Comparison of ENCODE assay signal across 10 mouse cellular contexts in the genomic region with DNA sequence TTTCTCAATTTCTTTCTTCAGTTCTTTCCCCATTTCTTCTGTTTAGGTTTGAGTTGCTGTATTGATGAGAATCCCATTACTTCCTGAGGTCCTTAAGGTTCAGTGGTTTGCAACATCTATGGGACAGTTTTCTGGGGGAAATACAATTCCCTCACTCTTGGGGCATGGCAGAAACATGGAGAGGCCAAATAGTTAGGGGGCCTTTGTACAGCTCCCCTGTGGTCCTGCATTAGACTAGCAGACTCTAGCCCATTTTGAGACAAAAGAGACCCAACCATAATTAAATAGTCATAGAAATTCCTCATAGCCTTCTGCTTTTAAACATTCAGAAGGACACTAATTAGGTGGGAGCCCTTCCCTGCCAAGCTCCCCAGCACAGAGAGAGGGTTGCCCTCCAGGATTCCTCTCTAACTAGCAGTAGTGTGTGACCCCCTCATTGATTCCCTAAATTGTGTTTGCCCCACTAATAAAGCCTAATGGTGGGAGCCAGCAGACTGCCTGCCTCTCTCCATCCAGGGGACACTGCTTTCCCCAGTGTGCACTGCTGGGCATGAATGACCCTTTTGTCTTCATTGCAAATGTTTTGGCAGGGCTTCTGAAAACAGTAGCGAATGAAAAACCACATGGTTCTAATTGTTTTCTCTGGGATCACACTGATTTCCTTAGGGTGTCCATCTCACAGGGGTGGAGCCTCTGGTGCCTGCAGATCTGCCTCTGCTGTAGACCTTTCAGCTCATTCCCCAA.
DNase-seq lines count a peak whose midpoint lies in the region; ATAC-seq and TF ChIP-seq lines count a peak whose summit lies in the region.
"Had no signal": no experiment of that assay in that cellular context is flagged by ENCODE, and none has a peak within 500 bp of the region (broad histone marks: within the 10 kb centered on the region; RNA-seq: fewer than 3 reads in every experiment).

No protein-coding gene starts in this region.

- WGBS in forebrain, embryonic 11.5 days, result 3% methylated on average over 1 of the region's 1 CpGs
- WGBS in liver, embryonic 12.5 days (ENCODE audit: insufficient replicate concordance), result 19% methylated on average over 1 of the region's 1 CpGs
- WGBS in intestine, postnatal 0 days, result 52% methylated on average over 1 of the region's 1 CpGs
- 45% methylated on average over 1 of the region's 1 CpGs for WGBS in kidney, embryonic 14.5 days

- peaks cover 6% of the 10 kb centered on the region; the same call in 1 of the 2 replicates for H3K4me1 ChIP-seq in forebrain, embryonic 11.5 days (replicated peaks; ENCODE audit: control insufficient read depth, insufficient read depth, low read length)
- no peaks in the 10 kb centered on the region for H3K4me1 ChIP-seq in liver, embryonic 12.5 days
- H3K4me1 ChIP-seq in intestine, postnatal 0 days (replicated peaks; ENCODE audit: control insufficient read depth, insufficient read depth, low read length), result no peaks in the 10 kb centered on the region
- H3K4me1 ChIP-seq in kidney, embryonic 14.5 days (ENCODE audit: control insufficient read depth, insufficient read depth, low read length), result no peaks in the 10 kb centered on the region
- H3K4me1 ChIP-seq: heart, embryonic 13.5 days; stomach, embryonic 15.5 days had no signal

- H3K9ac ChIP-seq in forebrain, embryonic 11.5 days (ENCODE audit: low read length), result no peak overlapping the region
- H3K9ac ChIP-seq in liver, embryonic 12.5 days, result no peak overlapping the region
- H3K9ac ChIP-seq in intestine, postnatal 0 days (ENCODE audit: low read depth, low read length), result no peak overlapping the region
- no peak overlapping the region for H3K9ac ChIP-seq in kidney, embryonic 14.5 days (ENCODE audit: low read depth, low read length)
- H3K9ac ChIP-seq: heart, embryonic 13.5 days; stomach, embryonic 15.5 days had no signal

- no peaks in the 10 kb centered on the region for H3K9me3 ChIP-seq in forebrain, embryonic 11.5 days (ENCODE audit: control insufficient read depth, low read length)
- H3K9me3 ChIP-seq in liver, embryonic 12.5 days (replicated peaks), result no peaks in the 10 kb centered on the region
- no peaks in the 10 kb centered on the region for H3K9me3 ChIP-seq in intestine, postnatal 0 days (ENCODE audit: control insufficient read depth)
- H3K9me3 ChIP-seq in kidney, embryonic 14.5 days (ENCODE audit: control insufficient read depth, low read length), result no peaks in the 10 kb centered on the region
- H3K9me3 ChIP-seq: heart, embryonic 13.5 days; stomach, embryonic 15.5 days had no signal

- H3K4me2 ChIP-seq in forebrain, embryonic 11.5 days (ENCODE audit: low read depth, low read length, severe bottlenecking), result no peak overlapping the region
- no peak overlapping the region for H3K4me2 ChIP-seq in liver, embryonic 12.5 days
- H3K4me2 ChIP-seq in intestine, postnatal 0 days (replicated peaks; ENCODE audit: low read depth), result no peak overlapping the region
- no peak overlapping the region for H3K4me2 ChIP-seq in kidney, embryonic 14.5 days (replicated peaks; ENCODE audit: low read depth, low read length)
- H3K4me2 ChIP-seq: heart, embryonic 13.5 days; stomach, embryonic 15.5 days had no signal

- no peak for TF ChIP-seq CTCF in intestine, postnatal 0 days (IDR thresholded peaks at IDR 0.05; ENCODE audit: low read depth)

- peaks cover 67% of the 10 kb centered on the region for H3K27me3 ChIP-seq in forebrain, embryonic 11.5 days (ENCODE audit: control insufficient read depth, insufficient read depth, low read length)
- H3K27me3 ChIP-seq in liver, embryonic 12.5 days (replicated peaks), result no peaks in the 10 kb centered on the region
- no peaks in the 10 kb centered on the region for H3K27me3 ChIP-seq in intestine, postnatal 0 days (replicated peaks; ENCODE audit: control insufficient read depth, insufficient read depth, low read length)
- H3K27me3 ChIP-seq in kidney, embryonic 14.5 days (ENCODE audit: control insufficient read depth, insufficient read depth, low read length), result no peaks in the 10 kb centered on the region
- H3K27me3 ChIP-seq: heart, embryonic 13.5 days; stomach, embryonic 15.5 days had no signal

- ATAC-seq in frontal cortex, adult (ENCODE audit: low TSS enrichment), result peak; percentile 93
- ATAC-seq in forebrain, embryonic 11.5 days (replicated peaks; ENCODE audit: low FRiP score), result peak; percentile 96
- ATAC-seq in liver, embryonic 12.5 days, result no peak
- no peak for ATAC-seq in intestine, postnatal 0 days
- no peak for ATAC-seq in kidney, embryonic 14.5 days (ENCODE audit: low FRiP score, low TSS enrichment)

- DNase-seq in frontal cortex, postnatal 25 days (ENCODE audit: low spot score in 2 of 2), result no peak
- peak; percentile 76 for DNase-seq in forebrain, embryonic 11.5 days (ENCODE audit: low spot score)
- DNase-seq in layer of hippocampus, adult 9-11 months, result peak; percentile 71
- DNase-seq in neural tube, embryonic 10.5 days (ENCODE audit: extremely low spot score, low spot score), result peak; percentile 47

- no peaks in the 10 kb centered on the region for H3K36me3 ChIP-seq in forebrain, embryonic 11.5 days (ENCODE audit: control insufficient read depth, insufficient read depth, low read length)
- no peaks in the 10 kb centered on the region for H3K36me3 ChIP-seq in liver, embryonic 12.5 days
- H3K36me3 ChIP-seq in intestine, postnatal 0 days (ENCODE audit: control insufficient read depth, insufficient read depth), result no peaks in the 10 kb centered on the region
- H3K36me3 ChIP-seq in kidney, embryonic 14.5 days (ENCODE audit: control insufficient read depth, insufficient read depth, low read length), result no peaks in the 10 kb centered on the region
- H3K36me3 ChIP-seq: heart, embryonic 13.5 days; stomach, embryonic 15.5 days had no signal

- no peak overlapping the region for H3K4me3 ChIP-seq in forebrain, embryonic 11.5 days (ENCODE audit: low read depth, low read length)
- H3K4me3 ChIP-seq in liver, embryonic 12.5 days, result no peak overlapping the region
- no peak overlapping the region for H3K4me3 ChIP-seq in intestine, postnatal 0 days (ENCODE audit: low read depth, low read length)
- no peak overlapping the region for H3K4me3 ChIP-seq in kidney, embryonic 14.5 days (ENCODE audit: low read length)
- H3K4me3 ChIP-seq: heart, embryonic 13.5 days; stomach, embryonic 15.5 days had no signal

- no peak overlapping the region for H3K27ac ChIP-seq in forebrain, embryonic 11.5 days (ENCODE audit: low read depth, low read length)
- H3K27ac ChIP-seq in liver, embryonic 12.5 days, result no peak overlapping the region
- no peak overlapping the region for H3K27ac ChIP-seq in intestine, postnatal 0 days (ENCODE audit: low read depth, low read length)
- no peak overlapping the region for H3K27ac ChIP-seq in kidney, embryonic 14.5 days (ENCODE audit: low read depth, low read length)
- H3K27ac ChIP-seq: heart, embryonic 13.5 days; stomach, embryonic 15.5 days had no signal

Comparison
In these comparisons a context has a peak if more than half of its experiments do, and no peak if none do; other contexts are left out.
1. ATAC-seq: peak in frontal cortex, adult (single experiment) and forebrain, embryonic 11.5 days (single experiment); none in liver, embryonic 12.5 days (single experiment), intestine, postnatal 0 days (single experiment) and kidney, embryonic 14.5 days (single experiment).
2. DNase-seq: peak in forebrain, embryonic 11.5 days (single experiment), layer of hippocampus, adult 9-11 months (single experiment) and neural tube, embryonic 10.5 days (single experiment); none in frontal cortex, postnatal 25 days (0 of 2).